Mouse (Mus musculus): ENCODE results near the gene Mob4.

DNA sequence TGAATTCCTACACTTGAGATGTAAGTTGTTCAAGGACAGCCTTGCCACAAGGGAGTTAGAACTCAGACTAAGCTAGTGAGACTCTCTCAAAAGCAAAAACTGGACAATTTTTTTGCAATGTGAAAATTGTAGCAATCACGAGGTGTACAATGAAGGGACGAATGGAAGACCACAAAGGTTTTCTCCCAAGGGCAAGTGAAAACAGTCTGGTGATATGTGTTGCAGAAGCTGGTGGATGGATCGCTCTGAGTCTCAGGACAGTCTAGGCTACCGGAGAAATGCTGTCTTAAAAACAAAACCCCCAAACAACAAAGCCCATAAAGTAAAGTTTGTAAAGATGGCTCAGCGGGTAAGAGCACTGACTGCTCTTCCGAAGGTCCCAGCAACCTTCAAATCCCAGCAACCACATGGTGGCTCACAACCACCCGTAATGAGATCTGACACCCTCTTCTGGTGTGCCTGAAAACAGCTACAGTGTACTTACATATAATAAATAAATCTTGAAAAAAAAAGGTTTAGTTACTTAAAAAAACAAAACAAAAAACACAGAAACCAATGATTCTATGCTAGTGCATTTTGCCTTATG lies 45.2 kb upstream of the Mob4 start:
- TF ChIP-seq CTCF (IDR thresholded peaks at IDR 0.05; ENCODE audit: borderline replicate concordance, extremely low read depth, insufficient read depth, insufficient read length) (no peak), POLR2A (IDR thresholded peaks at IDR 0.05; ENCODE audit: borderline replicate concordance, extremely low read depth, insufficient read depth, insufficient read length, poor library complexity, severe bottlenecking) (no peak)
